Comparison of ENCODE assay signal across 1 mouse cellular context in the genomic region with DNA sequence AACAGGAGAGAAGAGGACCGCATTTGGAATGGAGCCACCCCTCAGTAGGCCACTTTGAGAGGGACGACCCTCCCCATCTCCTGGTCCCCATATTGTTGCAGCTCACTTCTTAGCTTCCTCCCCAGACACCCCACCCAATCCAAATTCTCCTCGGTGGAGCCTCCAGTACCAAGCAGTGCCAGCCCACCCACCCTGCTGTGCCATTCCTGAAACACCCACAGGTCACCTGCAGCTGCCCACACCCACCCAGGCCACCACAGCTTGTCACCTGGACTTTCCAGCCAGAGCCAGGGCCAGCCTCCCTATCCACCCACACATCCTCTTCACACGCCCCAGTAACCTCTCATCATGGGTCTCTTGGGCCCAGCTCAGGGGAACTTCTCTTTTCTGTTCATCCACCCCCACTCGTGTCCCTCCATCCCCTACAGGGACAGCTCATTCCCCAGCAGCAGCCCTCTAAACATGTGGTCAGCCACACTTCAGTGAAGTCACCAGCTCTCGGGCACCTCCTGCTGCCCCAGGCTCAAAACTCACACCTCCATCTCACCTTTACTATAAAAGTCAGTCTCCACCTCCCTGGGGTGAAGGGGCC.
TF ChIP-seq lines count a peak whose summit lies in the region.

No protein-coding gene starts in this region.

TF ChIP-seq in CH12.LX, 34 proteins besides CTCF, POLR2A, EP300 and RAD21 (continued from another document):
- TF ChIP-seq PAX5 (IDR thresholded peaks at IDR 0.05; ENCODE audit: low read length) (no peak), KAT2A (IDR thresholded peaks at IDR 0.05; ENCODE audit: insufficient replicate concordance, low read length) (no peak), MAX (IDR thresholded peaks at IDR 0.05; ENCODE audit: low read length) (peak; percentile 73), TCF12 (IDR thresholded peaks at IDR 0.05; ENCODE audit: low read depth, low read length) (0 out of 2 replicates have a peak, but pooled peaks have one; percentile 11), USF1 (IDR thresholded peaks at IDR 0.05; ENCODE audit: low read depth, low read length) (no peak), JUND (conservative IDR thresholded peaks at IDR 0.05; ENCODE audit: low read depth, low read length) (no peak), UBTF (IDR thresholded peaks at IDR 0.05; ENCODE audit: low read depth, low read length) (no peak)
TF ChIP-seq in CH12.LX: peak in this region for 5.
